Mouse (Mus musculus) MEL (cell line): ENCODE measurements at regions not wholly inside any gene's neighbourhood (a gene's known extent, or its start where the extent isn't known, plus 50 kb on each side); places are given as distances from the start of the nearest gene placed in this dataset.

Source experiments
- DNase-seq: peaks from one replicate; pipeline ENCODE4 v3.0.0; 2011; ENCODE audit warnings: low read depth, low spot score
- H3K27ac ChIP-seq: 2 replicates; pipeline ENCODE4 v1.5.1; 2012; ENCODE audit warnings: low read depth, mild to moderate bottlenecking, control low read depth, low read length, moderate library complexity; ENCODE audit not compliant: control insufficient read depth
- H3K27me3 ChIP-seq, 2 experiments: fragments of 150-350 bp in 1 of 2; sonication (generic) in 1 of 2; 2 replicates each; pipeline ENCODE4 v1.6.1; 2012; ENCODE audit warnings: low read length in 2 of 2, mild to moderate bottlenecking in 2 of 2, improper control_type of control experiment in 1 of 2, moderate library complexity in 1 of 2; ENCODE audit not compliant: insufficient read depth in 2 of 2, control insufficient read depth in 1 of 2
- H3K36me3 ChIP-seq, 2 experiments: 2 replicates each; pipeline ENCODE4 v1.6.1; 2012 to 2014; ENCODE audit warnings: low read length in 2 of 2, improper control_type of control experiment in 1 of 2, inconsistent platforms in 1 of 2, mild to moderate bottlenecking in 1 of 2; ENCODE audit not compliant: insufficient read depth in 2 of 2, control insufficient read depth in 1 of 2
- H3K4me1 ChIP-seq, 2 experiments: fragments of 150-350 bp in 1 of 2; sonication (generic) in 1 of 2; 2 replicates each; pipeline ENCODE4 v1.6.1; 2012; ENCODE audit warnings: low read length in 2 of 2, improper control_type of control experiment in 1 of 2, mild to moderate bottlenecking in 1 of 2; ENCODE audit not compliant: insufficient read depth in 2 of 2, control insufficient read depth in 1 of 2
- H3K4me3 ChIP-seq, 2 experiments: fragments of 150-350 bp in 1 of 2; sonication (generic) in 1 of 2; 2 replicates each; pipeline ENCODE4 v1.5.1; 2012; ENCODE audit warnings: low read depth in 2 of 2, low read length in 2 of 2, mild to moderate bottlenecking in 2 of 2, moderate library complexity in 2 of 2, control low read depth in 1 of 2, improper control_type of control experiment in 1 of 2; ENCODE audit not compliant: control insufficient read depth in 1 of 2, insufficient read depth in 1 of 2
- H3K79me2 ChIP-seq: 2 replicates; pipeline ENCODE4 v1.6.1; 2012; ENCODE audit warnings: mild to moderate bottlenecking, low read length, moderate library complexity; ENCODE audit not compliant: control insufficient read depth, poor library complexity, insufficient read depth
- H3K9ac ChIP-seq: 2 replicates; pipeline ENCODE4 v1.6.1; 2012; ENCODE audit warnings: low read depth, mild to moderate bottlenecking, control low read depth, low read length, moderate library complexity; ENCODE audit not compliant: control insufficient read depth, poor library complexity, severe bottlenecking
- H3K9me3 ChIP-seq: fragments of 150-350 bp; sonication (generic); replicated peaks from 2 replicates; pipeline ENCODE4 v1.6.1; 2012; ENCODE audit warnings: mild to moderate bottlenecking, low read length, improper control_type of control experiment, moderate library complexity; ENCODE audit not compliant: insufficient read depth
- BHLHE40 ChIP-seq: IDR thresholded peaks from 2 replicates; pipeline ENCODE4 v1.6.1; 2012; ENCODE audit warnings: low read depth, mild to moderate bottlenecking, inconsistent platforms, low read length, improper control_type of control experiment, borderline replicate concordance
- CHD1 ChIP-seq: IDR thresholded peaks from 2 replicates; pipeline ENCODE4 v1.6.1; 2012; ENCODE audit warnings: low read depth, mild to moderate bottlenecking, inconsistent platforms, low read length, improper control_type of control experiment
- CHD2 ChIP-seq: IDR thresholded peaks from 2 replicates; pipeline ENCODE4 v1.6.1; 2011; ENCODE audit warnings: low read length, improper control_type of control experiment
- CTCF ChIP-seq, 3 experiments: IDR thresholded peaks in 2 of 3; conservative IDR thresholded peaks in 1 of 3; 2 replicates each; pipeline ENCODE4 v1.5.1; 2011 to 2012; ENCODE audit warnings: low read length in 3 of 3, low read depth in 2 of 3, mild to moderate bottlenecking in 2 of 3, improper control_type of control experiment in 1 of 3, inconsistent platforms in 1 of 3, mixed read lengths in 1 of 3, moderate library complexity in 1 of 3; ENCODE audit not compliant: control insufficient read depth in 1 of 3, insufficient read depth in 1 of 3, poor library complexity in 1 of 3, severe bottlenecking in 1 of 3
- E2F4 ChIP-seq: IDR thresholded peaks from 2 replicates; pipeline ENCODE4 v1.6.1; 2011; ENCODE audit warnings: low read depth, low read length, improper control_type of control experiment, borderline replicate concordance
- ELF1 ChIP-seq: IDR thresholded peaks from 2 replicates; pipeline ENCODE4 v1.6.1; 2014; ENCODE audit warnings: low read depth, mild to moderate bottlenecking, inconsistent platforms, low read length, improper control_type of control experiment, moderate library complexity
- EP300 ChIP-seq, 2 experiments: IDR thresholded peaks; 2 replicates each; pipeline ENCODE4 v1.6.1; 2011; ENCODE audit warnings: improper control_type of control experiment in 2 of 2, low read length in 2 of 2, low read depth in 1 of 2, mild to moderate bottlenecking in 1 of 2
- GABPA ChIP-seq: IDR thresholded peaks from 2 replicates; pipeline ENCODE4 v1.6.1; 2012; ENCODE audit warnings: low read depth, mild to moderate bottlenecking, inconsistent platforms, low read length, improper control_type of control experiment, moderate library complexity
- GATA1 ChIP-seq: IDR thresholded peaks from 2 replicates; pipeline ENCODE4 v1.6.1; 2011; ENCODE audit warnings: low read depth, low read length, improper control_type of control experiment
- HCFC1 ChIP-seq: IDR thresholded peaks from 2 replicates; pipeline ENCODE4 v1.6.1; 2012; ENCODE audit warnings: low read depth, mild to moderate bottlenecking, inconsistent platforms, low read length, improper control_type of control experiment, moderate library complexity
- JUND ChIP-seq: IDR thresholded peaks from 2 replicates; pipeline ENCODE4 v1.6.1; 2011; ENCODE audit warnings: low read depth, mild to moderate bottlenecking, improper control_type of control experiment, low read length
- KAT2A ChIP-seq: conservative IDR thresholded peaks from 2 replicates; pipeline ENCODE4 v1.6.1; 2012; ENCODE audit warnings: low read depth, low read length, improper control_type of control experiment, inconsistent platforms
- MAFK ChIP-seq: IDR thresholded peaks from 2 replicates; pipeline ENCODE4 v1.6.1; 2011; ENCODE audit warnings: low read depth, mild to moderate bottlenecking, low read length, improper control_type of control experiment, borderline replicate concordance
- MAX ChIP-seq: IDR thresholded peaks from 2 replicates; pipeline ENCODE4 v1.6.1; 2011; ENCODE audit warnings: low read length, improper control_type of control experiment
- MAZ ChIP-seq: IDR thresholded peaks from 2 replicates; pipeline ENCODE4 v1.6.1; 2012; ENCODE audit warnings: low read depth, mild to moderate bottlenecking, inconsistent platforms, low read length, improper control_type of control experiment
- MEF2A ChIP-seq: IDR thresholded peaks from 2 replicates; pipeline ENCODE4 v1.6.1; 2014; ENCODE audit warnings: low read depth, mild to moderate bottlenecking, inconsistent platforms, low read length, improper control_type of control experiment; ENCODE audit not compliant: poor library complexity, insufficient replicate concordance, severe bottlenecking; ENCODE audit errors: extremely low read depth
- MXI1 ChIP-seq: IDR thresholded peaks from 2 replicates; pipeline ENCODE4 v1.6.1; 2011; ENCODE audit warnings: mild to moderate bottlenecking, low read depth, low read length, improper control_type of control experiment
- MYB ChIP-seq: IDR thresholded peaks from 2 replicates; pipeline ENCODE4 v1.6.1; 2011; ENCODE audit warnings: mild to moderate bottlenecking, low read depth, low read length, improper control_type of control experiment
- MYC ChIP-seq: IDR thresholded peaks from 2 replicates; pipeline ENCODE4 v1.6.1; 2011; ENCODE audit warnings: low read depth, mild to moderate bottlenecking, low read length, improper control_type of control experiment, moderate library complexity
- NELFE ChIP-seq: IDR thresholded peaks from 2 replicates; pipeline ENCODE4 v1.6.1; 2011; ENCODE audit warnings: low read depth, low read length, improper control_type of control experiment
- NRF1 ChIP-seq: IDR thresholded peaks from 2 replicates; pipeline ENCODE4 v1.6.1; 2014; ENCODE audit warnings: low read depth, mild to moderate bottlenecking, inconsistent platforms, low read length, improper control_type of control experiment, moderate library complexity; ENCODE audit not compliant: poor library complexity, insufficient read depth, severe bottlenecking
- POLR2A ChIP-seq, 2 experiments: IDR thresholded peaks; 2 replicates each; pipeline ENCODE4 v1.6.1; 2011 to 2012; ENCODE audit warnings: low read length in 2 of 2, mild to moderate bottlenecking in 2 of 2, control low read depth in 1 of 2, improper control_type of control experiment in 1 of 2, low read depth in 1 of 2, moderate library complexity in 1 of 2; ENCODE audit not compliant: control insufficient read depth in 1 of 2, insufficient read depth in 1 of 2, poor library complexity in 1 of 2
- POLR2AphosphoS2 ChIP-seq: IDR thresholded peaks from 2 replicates; pipeline ENCODE4 v1.6.1; 2011; ENCODE audit warnings: low read length, improper control_type of control experiment
- POLR2AphosphoS5 ChIP-seq: IDR thresholded peaks from 2 replicates; pipeline ENCODE4 v1.6.1; 2012; ENCODE audit warnings: low read depth, borderline replicate concordance, mild to moderate bottlenecking, inconsistent platforms, low read length, moderate library complexity, mixed read lengths
- RAD21 ChIP-seq: IDR thresholded peaks from 2 replicates; pipeline ENCODE4 v1.6.1; 2011; ENCODE audit warnings: mild to moderate bottlenecking, low read depth, low read length, improper control_type of control experiment
- RCOR1 ChIP-seq: IDR thresholded peaks from 2 replicates; pipeline ENCODE4 v1.6.1; 2012; ENCODE audit warnings: low read depth, mild to moderate bottlenecking, inconsistent platforms, low read length, improper control_type of control experiment
- SIN3A ChIP-seq: IDR thresholded peaks from 2 replicates; pipeline ENCODE4 v1.6.1; 2012; ENCODE audit warnings: low read length, improper control_type of control experiment, inconsistent platforms
- SMC3 ChIP-seq: IDR thresholded peaks from 2 replicates; pipeline ENCODE4 v1.6.1; 2011; ENCODE audit warnings: low read depth, low read length, improper control_type of control experiment
- TAL1 ChIP-seq: IDR thresholded peaks from 2 replicates; pipeline ENCODE4 v1.6.1; 2012; ENCODE audit warnings: mild to moderate bottlenecking, inconsistent platforms, low read length, moderate library complexity, mixed read lengths
- TBP ChIP-seq: IDR thresholded peaks from 2 replicates; pipeline ENCODE4 v1.8.0; 2011; ENCODE audit warnings: low read depth, low read length, improper control_type of control experiment
- TCF12 ChIP-seq: IDR thresholded peaks from 2 replicates; pipeline ENCODE4 v1.6.1; 2014; ENCODE audit warnings: low read depth, mild to moderate bottlenecking, inconsistent platforms, low read length, improper control_type of control experiment, moderate library complexity
- UBTF ChIP-seq: IDR thresholded peaks from 2 replicates; pipeline ENCODE4 v1.6.1; 2012; ENCODE audit warnings: low read depth, mild to moderate bottlenecking, inconsistent platforms, low read length, improper control_type of control experiment, moderate library complexity, borderline replicate concordance; ENCODE audit not compliant: insufficient read depth
- USF1 ChIP-seq: IDR thresholded peaks from 2 replicates; pipeline ENCODE4 v1.6.1; 2014; ENCODE audit warnings: low read depth, mild to moderate bottlenecking, inconsistent platforms, low read length, improper control_type of control experiment, moderate library complexity
- USF2 ChIP-seq, 2 experiments: IDR thresholded peaks; 2 replicates each; pipeline ENCODE4 v1.6.1; 2011 to 2012; ENCODE audit warnings: improper control_type of control experiment in 2 of 2, low read length in 2 of 2, borderline replicate concordance in 1 of 2, inconsistent platforms in 1 of 2, low read depth in 1 of 2, mild to moderate bottlenecking in 1 of 2; ENCODE audit not compliant: insufficient read depth in 1 of 2
- ZC3H11A ChIP-seq: IDR thresholded peaks from 2 replicates; pipeline ENCODE4 v1.6.1; 2012; ENCODE audit warnings: low read depth, mild to moderate bottlenecking, inconsistent platforms, low read length, improper control_type of control experiment
- ZKSCAN1 ChIP-seq: IDR thresholded peaks from 2 replicates; pipeline ENCODE4 v1.6.1; 2012; ENCODE audit warnings: low read depth, mild to moderate bottlenecking, inconsistent platforms, low read length, improper control_type of control experiment, moderate library complexity
- ZMIZ1 ChIP-seq: IDR thresholded peaks from 2 replicates; pipeline ENCODE4 v1.6.1; 2012; ENCODE audit warnings: low read depth, mild to moderate bottlenecking, inconsistent platforms, low read length, improper control_type of control experiment, moderate library complexity
- ZNF384 ChIP-seq: IDR thresholded peaks from 2 replicates; pipeline ENCODE4 v1.6.1; 2012; ENCODE audit warnings: low read depth, mild to moderate bottlenecking, inconsistent platforms, low read length, improper control_type of control experiment

DNA sequence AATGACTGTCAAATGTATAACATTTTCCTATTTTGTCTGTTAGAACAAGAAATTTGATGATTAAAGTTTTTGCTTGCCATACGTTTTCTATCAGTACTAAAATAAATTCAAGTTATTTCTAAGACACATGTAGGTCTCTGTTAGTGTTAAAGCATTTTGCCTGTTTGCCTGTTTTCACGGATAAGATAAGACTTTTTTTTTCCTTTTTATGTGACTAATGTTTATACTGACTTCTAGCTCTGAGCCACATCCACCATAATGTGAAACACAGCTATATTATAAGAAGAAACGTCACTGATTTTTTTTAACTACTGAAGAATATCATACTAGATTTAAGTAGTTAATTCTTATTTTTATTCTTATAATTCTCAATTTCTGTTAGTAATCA, 1012.6 kb downstream of the Cdh8 start:
- H3K9ac ChIP-seq: no peak overlapping the region; the same call in 1 of the 2 replicates
- H3K4me1 ChIP-seq: peaks cover 0 to 9% of the 10 kb centered on the region in 2 experiments; a peak in 2 of 4 replicates
- no peaks in the 10 kb centered on the region for H3K79me2 ChIP-seq
- no peaks in the 10 kb centered on the region for H3K27me3 ChIP-seq
- DNase-seq: peak; percentile 67
- no peak overlapping the region for H3K27ac ChIP-seq
- peak overlapping the region in 1 of 2 experiments; percentile 40; a peak in 1 of 4 replicates for H3K4me3 ChIP-seq
- peaks cover 0 to 5% of the 10 kb centered on the region in 2 experiments; a peak in 2 of 4 replicates for H3K36me3 ChIP-seq
- H3K9me3 ChIP-seq: no peaks in the 10 kb centered on the region
- TF ChIP-seq ZC3H11A (no peak), MYC (no peak), TBP (no peak), ZMIZ1 (no peak), E2F4 (no peak), NELFE (no peak), NRF1 (no peak), JUND (no peak), MEF2A (no peak), RAD21 (no peak), TCF12 (peak; percentile 85; the same call in 1 of the 2 replicates), POLR2AphosphoS2 (no peak), USF1 (no peak), HCFC1 (no peak), MAZ (no peak), MXI1 (no peak), BHLHE40 (no peak), POLR2AphosphoS5 (no peak), SIN3A (peak; percentile 34; the same call in 1 of the 2 replicates), EP300 (IDR thresholded peaks at IDR 0.05; ENCODE audit: low read depth in 1 of 2, low read length in 2 of 2) (peak; percentile 89 to 95), TAL1 (peak; percentile 49), GABPA (no peak), MYB (peak; percentile 79), CTCF (IDR thresholded peaks at IDR 0.05 in 2 of 3, conservative IDR thresholded peaks at IDR 0.05 in 1 of 3; ENCODE audit: control insufficient read depth in 1 of 3, insufficient read depth in 1 of 3, low read depth in 2 of 3, low read length in 3 of 3, poor library complexity in 1 of 3, severe bottlenecking in 1 of 3) (no peak), ELF1 (no peak), USF2 (IDR thresholded peaks at IDR 0.05; ENCODE audit: borderline replicate concordance in 1 of 2, insufficient read depth in 1 of 2, low read depth in 1 of 2, low read length in 2 of 2) (no peak), ZKSCAN1 (no peak), CHD2 (no peak), ZNF384 (peak; percentile 92), POLR2A (IDR thresholded peaks at IDR 0.05; ENCODE audit: control insufficient read depth in 1 of 2, insufficient read depth in 1 of 2, low read depth in 1 of 2, low read length in 2 of 2, poor library complexity in 1 of 2) (no peak), MAFK (no peak; the same call in 1 of the 2 replicates), UBTF (no peak), RCOR1 (no peak), KAT2A (no peak), GATA1 (peak; percentile 91), SMC3 (no peak), MAX (no peak), CHD1 (no peak)
